Comparison of ENCODE assay signal across 11 mouse cellular contexts in genomic region chr2:124490010-124490801, GRCm38 (mm10).
DNase-seq lines count a peak whose midpoint lies in the region; ATAC-seq and TF ChIP-seq lines count a peak whose summit lies in the region.
"Had no signal": no experiment of that assay in that cellular context is flagged by ENCODE, and none has a peak within 500 bp of the region (broad histone marks: within the 10 kb centered on the region; RNA-seq: fewer than 3 reads in every experiment).

No protein-coding gene starts in this region.

- H3K27me3 ChIP-seq in stomach, embryonic 15.5 days (replicated peaks), result no peaks in the 10 kb centered on the region
- H3K27me3 ChIP-seq in liver, postnatal 0 days (ENCODE audit: insufficient read depth, low read length), result no peaks in the 10 kb centered on the region
- H3K27me3 ChIP-seq in kidney, adult 2 months (replicated peaks; ENCODE audit: control insufficient read depth, insufficient read depth, low read length), result no peaks in the 10 kb centered on the region
- H3K27me3 ChIP-seq: heart, embryonic 15.5 days had no signal

- TF ChIP-seq POLR2A in kidney, adult 2 months (IDR thresholded peaks at IDR 0.05; ENCODE audit: low read depth, low read length), result no peak

- TF ChIP-seq EP300 in liver, postnatal 0 days (IDR thresholded peaks at IDR 0.05; ENCODE audit: low read depth), result no peak

- no peaks in the 10 kb centered on the region for H3K9me3 ChIP-seq in stomach, embryonic 15.5 days
- H3K9me3 ChIP-seq in liver, postnatal 0 days (ENCODE audit: low read length), result no peaks in the 10 kb centered on the region
- H3K9me3 ChIP-seq: heart, embryonic 15.5 days had no signal

- no peak for TF ChIP-seq CTCF in liver, postnatal 0 days (IDR thresholded peaks at IDR 0.05; ENCODE audit: low read depth)
- no peak for TF ChIP-seq CTCF in kidney, adult 2 months (conservative IDR thresholded peaks at IDR 0.05; ENCODE audit: insufficient read depth, insufficient read length, low read depth, low read length)

- no peak overlapping the region for H3K4me2 ChIP-seq in stomach, embryonic 15.5 days
- H3K4me2 ChIP-seq in liver, postnatal 0 days (ENCODE audit: low read depth, low read length), result no peak overlapping the region
- H3K4me2 ChIP-seq: heart, embryonic 15.5 days had no signal

- no peak overlapping the region for H3K9ac ChIP-seq in stomach, embryonic 15.5 days
- no peak overlapping the region for H3K9ac ChIP-seq in liver, postnatal 0 days (replicated peaks)
- H3K9ac ChIP-seq: heart, embryonic 15.5 days; liver, embryonic 14.5 days had no signal

- peak; percentile 25 to 38 for DNase-seq in cerebellum, postnatal 14 days
- no peak for DNase-seq in cerebellum, adult 8-10 months
- DNase-seq in retina, postnatal 1 day, result peak; percentile 58
- DNase-seq in retina, embryonic 14.5 days (ENCODE audit: low spot score), result no peak
- peak; percentile 61 for DNase-seq in layer of hippocampus, adult 9-11 months
- no peak for DNase-seq in liver, postnatal 0 days
- no peak for DNase-seq in kidney, adult 2 months
- DNase-seq: kidney, postnatal 25 days had no signal

- peak; percentile 63; the same call in 1 of the 2 replicates for ATAC-seq in stomach, embryonic 15.5 days (ENCODE audit: insufficient read depth, low FRiP score, low read depth)
- no peak for ATAC-seq in liver, postnatal 0 days

- no peaks in the 10 kb centered on the region for H3K36me3 ChIP-seq in stomach, embryonic 15.5 days
- H3K36me3 ChIP-seq in liver, postnatal 0 days (replicated peaks; ENCODE audit: insufficient read depth, low read length), result no peaks in the 10 kb centered on the region
- H3K36me3 ChIP-seq in kidney, adult 2 months (ENCODE audit: control insufficient read depth, insufficient read depth, low read length), result no peaks in the 10 kb centered on the region
- H3K36me3 ChIP-seq: heart, embryonic 15.5 days had no signal

- 40% methylated on average over 12 of the region's 12 CpGs for WGBS in stomach, embryonic 15.5 days
- 73% methylated on average over 12 of the region's 12 CpGs for WGBS in liver, postnatal 0 days (ENCODE audit: insufficient replicate concordance)
- WGBS in kidney, adult 2 months, result 85% methylated on average over 12 of the region's 12 CpGs

- H3K4me1 ChIP-seq in stomach, embryonic 15.5 days, result no peaks in the 10 kb centered on the region
- H3K4me1 ChIP-seq in liver, postnatal 0 days (ENCODE audit: insufficient read depth), result no peaks in the 10 kb centered on the region
- no peaks in the 10 kb centered on the region for H3K4me1 ChIP-seq in kidney, adult 2 months (ENCODE audit: control insufficient read depth, insufficient read depth, low read length)

- H3K4me3 ChIP-seq in stomach, embryonic 15.5 days (replicated peaks), result no peak overlapping the region
- no peak overlapping the region for H3K4me3 ChIP-seq in liver, postnatal 0 days (ENCODE audit: low read depth, low read length)
- no peak overlapping the region for H3K4me3 ChIP-seq in kidney, adult 2 months (ENCODE audit: insufficient read depth, low read depth, low read length)
- H3K4me3 ChIP-seq: heart, embryonic 15.5 days had no signal

- H3K27ac ChIP-seq in stomach, embryonic 15.5 days, result peak overlapping the region; percentile 16; the same call in 1 of the 2 replicates
- no peak overlapping the region for H3K27ac ChIP-seq in liver, postnatal 0 days (ENCODE audit: low read depth)
- no peak overlapping the region for H3K27ac ChIP-seq in kidney, adult 2 months (ENCODE audit: insufficient read depth, low read depth, low read length)
- H3K27ac ChIP-seq: heart, embryonic 15.5 days; liver, embryonic 14.5 days had no signal

Comparison
In these comparisons a context has a peak if more than half of its experiments do, and no peak if none do; other contexts are left out.
1. DNase-seq: peak in cerebellum, postnatal 14 days (2 of 2), retina, postnatal 1 day (single experiment) and layer of hippocampus, adult 9-11 months (single experiment); none in cerebellum, adult 8-10 months (single experiment), retina, embryonic 14.5 days (single experiment), liver, postnatal 0 days (single experiment) and kidney, adult 2 months (single experiment).